Mouse (Mus musculus) heart, embryonic 14.5 days (tissue): Measurements from ENCODE around the gene Casq1. TPM values are rescaled to one million over a fixed set of nuclear protein-coding genes. Genes with fewer than 3 reads are reported as not detected.

ENCODE experiments used
- ATAC-seq: fragments of 200-750 bp; cut with Nextera tagmentation; 2 replicates; pipeline ENCODE4 v1.8.0; 2017; ENCODE audit warnings: low read depth, moderate TSS enrichment; ENCODE audit not compliant: insufficient number of reproducible peaks, insufficient read depth, low FRiP score
- H3K27ac ChIP-seq, 2 experiments: fragments of 200-500 bp in 1 of 2; fragments of 300-500 bp in 1 of 2; sonication (generic) in 1 of 2; replicated peaks in 1 of 2; 2 replicates each; pipeline ENCODE4 v1.5.1; 2012 to 2014; ENCODE audit warnings: low read depth in 2 of 2, low read length in 2 of 2, control low read depth in 1 of 2, mild to moderate bottlenecking in 1 of 2, mixed read lengths in 1 of 2; ENCODE audit not compliant: control insufficient read depth in 1 of 2, insufficient read depth in 1 of 2
- H3K27me3 ChIP-seq: fragments of 300-500 bp; sonication (generic); 2 replicates; pipeline ENCODE4 v1.6.1; 2014; ENCODE audit warnings: mild to moderate bottlenecking, low read length, control low read depth; ENCODE audit not compliant: control insufficient read depth, insufficient read depth
- H3K36me3 ChIP-seq: fragments of 300-500 bp; sonication (generic); 2 replicates; pipeline ENCODE4 v1.6.1; 2014; ENCODE audit warnings: mild to moderate bottlenecking, control low read depth, low read length, mixed read lengths; ENCODE audit not compliant: control insufficient read depth, insufficient read depth
- H3K4me1 ChIP-seq, 2 experiments: fragments of 200-500 bp in 1 of 2; fragments of 300-500 bp in 1 of 2; sonication (generic) in 1 of 2; 2 replicates each; pipeline ENCODE4 v1.6.1; 2012 to 2014; ENCODE audit warnings: low read length in 2 of 2, control low read depth in 1 of 2, mixed read lengths in 1 of 2; ENCODE audit not compliant: control insufficient read depth in 2 of 2, insufficient read depth in 2 of 2
- H3K4me2 ChIP-seq: fragments of 300-500 bp; sonication (generic); 2 replicates; pipeline ENCODE4 v1.6.1; 2014; ENCODE audit warnings: mild to moderate bottlenecking, low read length
- H3K4me3 ChIP-seq, 2 experiments: fragments of 200-500 bp in 1 of 2; fragments of 300-500 bp in 1 of 2; sonication (generic) in 1 of 2; 2 replicates each; pipeline ENCODE4 v1.5.1; 2012 to 2014; ENCODE audit warnings: low read length in 2 of 2, mild to moderate bottlenecking in 2 of 2, control low read depth in 1 of 2, low read depth in 1 of 2, moderate library complexity in 1 of 2; ENCODE audit not compliant: control insufficient read depth in 1 of 2, insufficient read depth in 1 of 2
- H3K9ac ChIP-seq: fragments of 300-500 bp; sonication (generic); 2 replicates; pipeline ENCODE4 v1.6.1; 2014; ENCODE audit warnings: mild to moderate bottlenecking, low read length
- H3K9me3 ChIP-seq: fragments of 300-500 bp; sonication (generic); 2 replicates; pipeline ENCODE4 v1.6.1; 2016; ENCODE audit warnings: low read length, control low read depth; ENCODE audit not compliant: control insufficient read depth
- WGBS: fragments of 180-500 bp; shearing (Covaris S2); extraction: QIAGEN DNeasy Blood & Tissue Kit; methylation state at CpG from one replicate; pipeline ENCODE4 v1.1.7; 2014; 5-methylcytosine and 5-hydroxymethylcytosine counted together
- polyA plus RNA-seq: library from polyadenylated mRNA; unstranded; fragments of >200 nt; fragmentation: Nextera tagmentation; extraction: Ambion mirVana; gene quantifications from 2 replicates; pipeline ENCODE4 v1.2.1, GENCODE M21; 2014

Gene Casq1
- polyA plus RNA-seq, 1 experiment from 2014 or later, result 148 TPM

DNA sequence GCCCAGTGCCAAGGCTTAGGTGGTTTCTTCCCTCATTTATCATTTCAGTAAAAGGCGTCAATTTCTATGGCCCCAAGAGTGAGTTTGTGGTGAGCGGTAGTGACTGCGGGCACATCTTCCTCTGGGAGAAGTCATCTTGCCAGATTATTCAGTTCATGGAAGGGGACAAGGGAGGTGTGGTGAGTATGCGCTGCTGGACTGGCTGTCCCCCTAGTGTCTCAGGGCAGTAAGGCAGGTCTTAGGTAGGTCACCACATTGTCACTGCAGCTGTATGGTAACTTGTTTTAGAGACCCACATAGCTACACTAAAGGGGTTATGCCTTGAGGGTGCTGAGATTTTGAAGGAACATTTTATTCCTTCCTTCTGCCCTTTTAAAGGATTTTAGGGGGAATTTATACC, 30.8 kb downstream of the Casq1 start:
- 66% methylated on average over 4 of the region's 4 CpGs for WGBS
- H3K27me3 ChIP-seq, result no peaks in the 10 kb centered on the region
- H3K9me3 ChIP-seq, result no peaks in the 10 kb centered on the region
- no peaks in the 10 kb centered on the region for H3K4me1 ChIP-seq
- no peak overlapping the region for H3K4me3 ChIP-seq
- no peak overlapping the region for H3K4me2 ChIP-seq
- H3K27ac ChIP-seq, result no peak overlapping the region
- H3K9ac ChIP-seq, result no peak overlapping the region
- peaks cover 87% of the 10 kb centered on the region for H3K36me3 ChIP-seq
- no peak for ATAC-seq

GRCm38 (mm10) chr1:172186401-172187289, 33.0 kb downstream of the Casq1 start:
- no peak; the same call in 1 of the 2 replicates for ATAC-seq
- WGBS, result 95% methylated on average over 10 of the region's 10 CpGs

DNA sequence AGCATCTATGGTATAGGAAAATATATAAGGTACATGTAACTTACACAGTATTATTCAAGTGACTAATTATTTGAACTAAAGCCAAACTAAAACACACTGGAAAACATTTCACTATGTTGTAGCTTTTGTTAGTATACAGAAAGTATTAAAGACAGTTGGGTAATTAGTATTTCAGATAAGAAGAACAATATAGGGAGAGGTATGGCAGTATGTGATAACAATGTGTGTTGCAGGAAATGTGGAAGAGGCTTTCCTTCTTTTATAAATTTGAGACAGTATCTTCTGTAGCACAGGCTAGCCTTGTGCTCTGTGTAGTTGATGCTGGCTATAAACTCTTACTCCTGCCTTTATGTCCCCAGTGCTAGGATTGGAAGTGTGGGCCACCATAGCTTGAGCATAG, 35.8 kb downstream of the Casq1 start:
- Histone ChIP-seq H3K27ac (no peak overlapping the region), H3K4me2 (no peak overlapping the region), H3K9me3 (no peaks in the 10 kb centered on the region), H3K4me1 (no peaks in the 10 kb centered on the region), H3K36me3 (peaks cover 84% of the 10 kb centered on the region), H3K9ac (no peak overlapping the region), H3K27me3 (no peaks in the 10 kb centered on the region), H3K4me3 (no peak overlapping the region)
- ATAC-seq, result no peak

More at GRCm38 (mm10) chr1:172186401-172187289, 33.0 kb downstream of the Casq1 start:
- Histone ChIP-seq H3K9ac (no peak overlapping the region), H3K4me2 (no peak overlapping the region), H3K27me3 (no peaks in the 10 kb centered on the region), H3K27ac (no peak overlapping the region), H3K4me3 (no peak overlapping the region), H3K36me3 (peaks cover 83% of the 10 kb centered on the region), H3K9me3 (no peaks in the 10 kb centered on the region), H3K4me1 (no peaks in the 10 kb centered on the region)

DNA sequence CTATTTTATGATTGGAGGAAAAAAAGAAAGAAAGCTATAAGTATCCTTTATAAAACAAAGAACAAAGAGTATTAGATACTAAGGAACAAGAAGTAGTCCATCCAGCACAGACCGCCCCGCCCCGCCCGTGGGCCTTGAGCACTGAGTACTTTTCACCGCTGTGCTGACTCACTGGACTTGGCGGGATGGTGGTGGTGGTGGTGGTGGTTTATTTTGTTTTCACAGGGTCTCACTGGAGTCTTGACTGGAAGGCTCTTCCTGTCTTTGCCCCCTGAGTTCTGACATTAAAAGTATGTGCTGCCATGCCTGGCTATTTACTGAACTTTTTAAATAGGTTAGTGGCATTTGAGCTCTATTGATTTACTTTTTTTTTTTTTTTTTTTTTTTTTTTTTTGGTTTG, 36.6 kb downstream of the Casq1 start:
- no peak overlapping the region for H3K4me2 ChIP-seq
- H3K27ac ChIP-seq, result no peak overlapping the region
- H3K27me3 ChIP-seq, result no peaks in the 10 kb centered on the region
- no peaks in the 10 kb centered on the region for H3K4me1 ChIP-seq
- no peak overlapping the region for H3K4me3 ChIP-seq
- no peaks in the 10 kb centered on the region for H3K9me3 ChIP-seq
- no peak for ATAC-seq
- peaks cover 84% of the 10 kb centered on the region for H3K36me3 ChIP-seq
- H3K9ac ChIP-seq, result no peak overlapping the region
- 94% methylated on average over 6 of the region's 6 CpGs for WGBS

DNA sequence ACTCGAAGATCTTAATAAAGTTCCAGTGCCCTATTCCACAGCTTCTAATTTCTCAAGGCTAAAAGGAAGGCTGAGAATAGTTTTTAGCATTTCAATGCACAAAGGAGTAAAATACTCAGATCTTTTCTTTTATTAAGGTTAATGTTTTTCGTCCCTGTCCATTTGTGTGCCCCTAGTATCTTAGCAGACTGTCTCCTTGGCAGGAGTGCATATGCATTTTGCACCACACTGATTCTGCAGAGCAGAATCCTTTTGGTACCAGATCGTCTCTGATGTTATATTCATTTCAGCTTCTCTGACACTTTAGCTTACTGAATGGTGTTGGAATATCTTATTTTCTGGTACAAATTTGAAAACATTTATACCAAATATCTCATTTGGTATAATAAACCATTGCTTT, 37.9 kb downstream of the Casq1 start:
- no peak for ATAC-seq
- peaks cover 84% of the 10 kb centered on the region for H3K36me3 ChIP-seq
- WGBS, result 88% methylated on average over 3 of the region's 3 CpGs

GRCm38 (mm10) chr1:172180881-172181280, 38.8 kb downstream of the Casq1 start:
- H3K27me3 ChIP-seq, result no peaks in the 10 kb centered on the region
- no peaks in the 10 kb centered on the region for H3K4me1 ChIP-seq
- no peaks in the 10 kb centered on the region for H3K9me3 ChIP-seq
- H3K4me2 ChIP-seq, result no peak overlapping the region
- 77% methylated on average over 4 of the region's 4 CpGs for WGBS
- H3K9ac ChIP-seq, result no peak overlapping the region
- no peak overlapping the region for H3K27ac ChIP-seq
- no peak overlapping the region for H3K4me3 ChIP-seq
- H3K36me3 ChIP-seq, result peaks cover 83% of the 10 kb centered on the region
- no peak for ATAC-seq

More for the DNA sequence above, 37.9 kb downstream of the Casq1 start:
- Histone ChIP-seq H3K9ac (no peak overlapping the region), H3K27me3 (no peaks in the 10 kb centered on the region), H3K27ac (no peak overlapping the region), H3K4me1 (no peaks in the 10 kb centered on the region), H3K4me2 (no peak overlapping the region), H3K9me3 (no peaks in the 10 kb centered on the region), H3K4me3 (no peak overlapping the region)

DNA sequence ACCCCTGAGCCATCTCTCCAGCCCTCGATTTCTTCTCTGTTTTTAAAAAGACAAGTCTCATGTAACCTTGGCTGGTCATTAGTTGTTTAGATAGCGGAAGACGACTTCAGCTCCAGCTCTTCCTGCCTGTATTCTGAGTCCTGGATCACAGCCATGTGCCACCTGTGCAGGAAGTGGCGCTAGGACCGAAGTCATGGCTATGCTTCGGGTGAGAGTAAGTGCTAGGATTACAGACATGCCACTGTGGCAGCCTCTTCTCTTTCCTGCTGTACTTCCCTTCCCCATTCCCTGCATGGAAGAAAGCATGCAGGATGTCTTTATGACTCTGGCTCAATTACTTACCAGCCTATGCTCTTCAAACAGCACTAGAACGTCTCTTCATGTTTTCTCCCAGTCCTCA, 40.6 kb downstream of the Casq1 start:
- no peak overlapping the region for H3K27ac ChIP-seq
- ATAC-seq, result no peak
- H3K9ac ChIP-seq, result no peak overlapping the region
- peaks cover 87% of the 10 kb centered on the region for H3K36me3 ChIP-seq
- no peaks in the 10 kb centered on the region for H3K27me3 ChIP-seq
- WGBS, result 62% methylated on average over 7 of the region's 7 CpGs
- H3K4me2 ChIP-seq, result no peak overlapping the region
- peaks cover under 1 to 3% of the 10 kb centered on the region in 2 experiments for H3K4me1 ChIP-seq
- H3K4me3 ChIP-seq, result no peak overlapping the region
- H3K9me3 ChIP-seq, result no peaks in the 10 kb centered on the region

DNA sequence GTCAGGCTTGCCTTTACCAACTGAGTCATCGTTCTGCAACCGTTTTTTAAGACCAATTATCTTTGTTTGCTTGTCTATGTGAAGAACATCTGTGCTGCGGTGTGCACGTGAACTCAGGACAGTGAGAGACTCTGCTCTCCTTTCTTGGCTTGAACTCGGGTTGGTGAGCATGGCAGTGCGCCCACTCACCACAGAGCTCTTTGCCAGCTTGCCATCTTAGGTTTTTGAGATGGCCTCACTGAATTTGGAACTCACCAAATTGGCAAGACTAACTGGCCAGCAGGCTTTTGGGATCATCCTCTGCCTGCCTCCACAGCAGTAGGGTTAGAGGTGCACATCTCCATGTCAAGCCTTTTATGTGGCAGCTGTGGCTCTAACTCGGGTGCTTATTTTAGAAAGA, 41.9 kb downstream of the Casq1 start:
- ATAC-seq, result no peak
- no peak overlapping the region for H3K4me2 ChIP-seq
- peaks cover 4 to 7% of the 10 kb centered on the region in 2 experiments for H3K4me1 ChIP-seq
- no peak overlapping the region for H3K4me3 ChIP-seq
- 89% methylated on average over 7 of the region's 7 CpGs for WGBS
- H3K36me3 ChIP-seq, result peaks cover 96% of the 10 kb centered on the region
- H3K27me3 ChIP-seq, result no peaks in the 10 kb centered on the region
- H3K27ac ChIP-seq, result no peak overlapping the region
- H3K9me3 ChIP-seq, result no peaks in the 10 kb centered on the region
- no peak overlapping the region for H3K9ac ChIP-seq
